Mouse (Mus musculus): ENCODE measurements around the gene Mettl26. TPM values are rescaled to one million over a fixed set of nuclear protein-coding genes. Genes with fewer than 3 reads are reported as not detected.

Mettl26 gene
- polyA plus RNA-seq, 1 experiment: 53.6 TPM

GRCm38 (mm10) chr17:25881691-25882090 lies 6.8 kb downstream of the Mettl26 start:
- Histone ChIP-seq H3K27ac (ENCODE audit: insufficient read depth, low read length) (no peak overlapping the region), H3K27me3 (ENCODE audit: control insufficient read depth, insufficient read depth, low read length) (no peaks in the 10 kb centered on the region), H3K4me3 (ENCODE audit: extremely low read depth, insufficient read depth, insufficient read length) (no peak overlapping the region), H3K4me1 (ENCODE audit: control insufficient read depth, insufficient read depth, insufficient read length) (no peaks in the 10 kb centered on the region; the same call in 1 of the 2 replicates), H3K36me3 (ENCODE audit: control insufficient read depth, insufficient read depth, low read length) (peaks cover 21% of the 10 kb centered on the region)
- no peak for TF ChIP-seq CTCF (IDR thresholded peaks at IDR 0.05; ENCODE audit: extremely low read depth, insufficient read depth, insufficient read length, insufficient replicate concordance)
- TF ChIP-seq POLR2A (IDR thresholded peaks at IDR 0.05; ENCODE audit: low read depth, low read length): no peak
- 90% methylated on average over 4 of the region's 4 CpGs for WGBS
- no peak for DNase-seq (ENCODE audit: low read depth in 1 of 2, low spot score in 2 of 2)

- H3K27me3 ChIP-seq (ENCODE audit: control insufficient read depth, insufficient read depth, low read length): no peaks in the 10 kb centered on the region
- H3K27ac ChIP-seq (ENCODE audit: insufficient read depth, low read length): no peak overlapping the region
- TF ChIP-seq POLR2A (IDR thresholded peaks at IDR 0.05; ENCODE audit: low read depth, low read length) (no peak), CTCF (IDR thresholded peaks at IDR 0.05; ENCODE audit: extremely low read depth, insufficient read depth, insufficient read length, insufficient replicate concordance) (no peak)
- no peak overlapping the region for H3K4me3 ChIP-seq (ENCODE audit: extremely low read depth, insufficient read depth, insufficient read length)
- no peaks in the 10 kb centered on the region for H3K4me1 ChIP-seq (ENCODE audit: control insufficient read depth, insufficient read depth, insufficient read length)
- 77% methylated on average over 5 of the region's 5 CpGs for whole genome bisulfite sequencing
- H3K36me3 ChIP-seq (ENCODE audit: control insufficient read depth, insufficient read depth, low read length): peaks cover 21% of the 10 kb centered on the region
- no peak for DNase-seq (ENCODE audit: low read depth in 1 of 2, low spot score in 2 of 2)
These were observed 7.4 kb downstream of the Mettl26 start for GRCm38 (mm10) chr17:25882306-25882705.

GRCm38 (mm10) chr17:25883268-25883667 lies 8.4 kb downstream of the Mettl26 start:
- H3K36me3 ChIP-seq (ENCODE audit: control insufficient read depth, insufficient read depth, low read length): peaks cover 20% of the 10 kb centered on the region
- H3K4me1 ChIP-seq (ENCODE audit: control insufficient read depth, insufficient read depth, insufficient read length): no peaks in the 10 kb centered on the region

GRCm38 (mm10) chr17:25883824-25884223 lies 8.9 kb downstream of the Mettl26 start:
- WGBS: 92% methylated on average over 3 of the region's 3 CpGs
- no peaks in the 10 kb centered on the region for H3K4me1 ChIP-seq (ENCODE audit: control insufficient read depth, insufficient read depth, insufficient read length)
- H3K36me3 ChIP-seq (ENCODE audit: control insufficient read depth, insufficient read depth, low read length): peaks cover 19% of the 10 kb centered on the region
- H3K4me3 ChIP-seq (ENCODE audit: extremely low read depth, insufficient read depth, insufficient read length): no peak overlapping the region
- H3K27me3 ChIP-seq (ENCODE audit: control insufficient read depth, insufficient read depth, low read length): no peaks in the 10 kb centered on the region
- H3K27ac ChIP-seq (ENCODE audit: insufficient read depth, low read length): no peak overlapping the region
- no peak for DNase-seq (ENCODE audit: low read depth in 1 of 2, low spot score in 2 of 2)
- no peak for TF ChIP-seq CTCF (IDR thresholded peaks at IDR 0.05; ENCODE audit: extremely low read depth, insufficient read depth, insufficient read length, insufficient replicate concordance)
- TF ChIP-seq POLR2A (IDR thresholded peaks at IDR 0.05; ENCODE audit: low read depth, low read length): no peak

More at GRCm38 (mm10) chr17:25883268-25883667, 8.4 kb downstream of the Mettl26 start:
- no peak overlapping the region for H3K27ac ChIP-seq (ENCODE audit: insufficient read depth, low read length)
- DNase-seq (ENCODE audit: low read depth in 1 of 2, low spot score in 2 of 2): no peak
- WGBS: 97% methylated on average over 8 of the region's 8 CpGs
- TF ChIP-seq POLR2A (IDR thresholded peaks at IDR 0.05; ENCODE audit: low read depth, low read length): no peak
- no peak for TF ChIP-seq CTCF (IDR thresholded peaks at IDR 0.05; ENCODE audit: extremely low read depth, insufficient read depth, insufficient read length, insufficient replicate concordance)
- H3K27me3 ChIP-seq (ENCODE audit: control insufficient read depth, insufficient read depth, low read length): no peaks in the 10 kb centered on the region
- no peak overlapping the region for H3K4me3 ChIP-seq (ENCODE audit: extremely low read depth, insufficient read depth, insufficient read length)

GRCm38 (mm10) chr17:25885636-25886035 lies 10.8 kb downstream of the Mettl26 start:
- no peaks in the 10 kb centered on the region for H3K4me1 ChIP-seq (ENCODE audit: control insufficient read depth, insufficient read depth, insufficient read length)
- H3K27ac ChIP-seq (ENCODE audit: insufficient read depth, low read length): no peak overlapping the region
- peaks cover 23% of the 10 kb centered on the region for H3K36me3 ChIP-seq (ENCODE audit: control insufficient read depth, insufficient read depth, low read length)
- no peaks in the 10 kb centered on the region for H3K27me3 ChIP-seq (ENCODE audit: control insufficient read depth, insufficient read depth, low read length)
- DNase-seq (ENCODE audit: low read depth in 1 of 2, low spot score in 2 of 2): no peak
- WGBS: 61% methylated on average over 4 of the region's 4 CpGs
- TF ChIP-seq CTCF (IDR thresholded peaks at IDR 0.05; ENCODE audit: extremely low read depth, insufficient read depth, insufficient read length, insufficient replicate concordance): peak; percentile 26; the same call in 1 of the 2 replicates
- TF ChIP-seq POLR2A (IDR thresholded peaks at IDR 0.05; ENCODE audit: low read depth, low read length): no peak
- H3K4me3 ChIP-seq (ENCODE audit: extremely low read depth, insufficient read depth, insufficient read length): no peak overlapping the region

GRCm38 (mm10) chr17:25886806-25887205 lies 11.9 kb downstream of the Mettl26 start:
- no peak overlapping the region for H3K4me3 ChIP-seq (ENCODE audit: extremely low read depth, insufficient read depth, insufficient read length)
- DNase-seq (ENCODE audit: low read depth in 1 of 2, low spot score in 2 of 2): no peak
- TF ChIP-seq POLR2A (IDR thresholded peaks at IDR 0.05; ENCODE audit: low read depth, low read length) (no peak), CTCF (IDR thresholded peaks at IDR 0.05; ENCODE audit: extremely low read depth, insufficient read depth, insufficient read length, insufficient replicate concordance) (no peak)
- no peak overlapping the region for H3K27ac ChIP-seq (ENCODE audit: insufficient read depth, low read length)
- H3K27me3 ChIP-seq (ENCODE audit: control insufficient read depth, insufficient read depth, low read length): no peaks in the 10 kb centered on the region
- H3K4me1 ChIP-seq (ENCODE audit: control insufficient read depth, insufficient read depth, insufficient read length): no peaks in the 10 kb centered on the region
- H3K36me3 ChIP-seq (ENCODE audit: control insufficient read depth, insufficient read depth, low read length): peaks cover 23% of the 10 kb centered on the region

- peaks cover 21% of the 10 kb centered on the region for H3K36me3 ChIP-seq (ENCODE audit: control insufficient read depth, insufficient read depth, low read length)
- DNase-seq (ENCODE audit: low read depth in 1 of 2, low spot score in 2 of 2): no peak
- H3K27ac ChIP-seq (ENCODE audit: insufficient read depth, low read length): no peak overlapping the region
- H3K27me3 ChIP-seq (ENCODE audit: control insufficient read depth, insufficient read depth, low read length): no peaks in the 10 kb centered on the region
- H3K4me3 ChIP-seq (ENCODE audit: extremely low read depth, insufficient read depth, insufficient read length): no peak overlapping the region
- no peak for TF ChIP-seq POLR2A (IDR thresholded peaks at IDR 0.05; ENCODE audit: low read depth, low read length)
- no peak for TF ChIP-seq CTCF (IDR thresholded peaks at IDR 0.05; ENCODE audit: extremely low read depth, insufficient read depth, insufficient read length, insufficient replicate concordance)
- H3K4me1 ChIP-seq (ENCODE audit: control insufficient read depth, insufficient read depth, insufficient read length): no peaks in the 10 kb centered on the region
- 88% methylated on average over 10 of the region's 10 CpGs for WGBS
These were observed 12.6 kb downstream of the Mettl26 start for GRCm38 (mm10) chr17:25887467-25887866.
